Mouse (Mus musculus): ENCODE measurements around the gene Ciita.

DNA sequence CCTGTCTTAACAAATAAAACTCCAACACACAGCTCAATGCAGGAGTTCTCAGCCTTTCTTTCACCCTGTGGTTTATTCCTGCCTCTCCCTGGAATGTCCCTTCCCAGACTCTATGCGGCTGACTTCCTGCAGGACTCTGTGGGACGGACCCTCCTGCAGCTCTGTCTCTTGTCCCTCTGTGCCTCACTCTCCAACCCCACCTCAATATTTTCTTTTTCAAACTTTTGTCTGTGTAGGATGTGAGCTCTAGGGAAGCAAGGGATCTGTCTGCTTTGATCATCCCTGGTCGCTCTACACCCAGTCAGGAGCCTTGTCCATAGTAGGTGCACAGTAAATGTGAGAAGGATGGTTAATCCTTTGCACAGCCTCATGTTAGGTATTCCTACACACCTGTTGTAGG, 48.5 kb downstream of the Ciita start:
- no peak for TF ChIP-seq CHD2 (IDR thresholded peaks at IDR 0.05; ENCODE audit: low read depth, low read length)
- no peak for TF ChIP-seq HCFC1 (IDR thresholded peaks at IDR 0.05; ENCODE audit: borderline replicate concordance, insufficient read depth, low read length)
- no peak for TF ChIP-seq ZNF384 (IDR thresholded peaks at IDR 0.05; ENCODE audit: low read depth, low read length)
- no peak for TF ChIP-seq MAFK (IDR thresholded peaks at IDR 0.05; ENCODE audit: insufficient read depth, low read depth, low read length)
- TF ChIP-seq ZC3H11A (IDR thresholded peaks at IDR 0.05; ENCODE audit: borderline replicate concordance, low read depth, low read length): no peak
